Mouse (Mus musculus): ENCODE measurements around the gene Txnip.
A peak's percentile ranks its signal among the peaks of the same experiment; 100 is the strongest.
"Not testable (repeated sequence)": the region's sequence is repeated elsewhere in the genome, so short reads cannot be mapped to it uniquely, and the experiment has no call there.

Gene Txnip

DNA sequence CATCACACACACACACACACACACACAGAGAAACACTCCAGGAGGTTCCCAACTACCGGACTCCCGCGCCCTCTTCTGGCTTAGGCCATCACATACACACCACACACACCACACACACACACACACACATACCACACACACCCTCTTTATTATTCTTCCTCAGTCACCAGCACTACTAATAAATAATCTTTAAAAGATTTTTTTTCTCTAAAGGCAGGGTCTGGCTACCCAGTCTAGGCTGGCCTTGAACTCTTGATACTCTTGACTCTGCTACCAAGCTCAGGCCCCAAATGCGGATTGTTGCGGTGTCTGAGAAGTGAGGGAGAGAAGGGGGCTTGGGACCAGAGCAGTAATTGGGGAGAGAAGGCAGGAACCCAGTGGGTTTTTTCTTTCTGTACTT, 37.1 kb downstream of the Txnip start:
- DNase-seq = peak in 1 of 2 experiments; percentile 48

DNA sequence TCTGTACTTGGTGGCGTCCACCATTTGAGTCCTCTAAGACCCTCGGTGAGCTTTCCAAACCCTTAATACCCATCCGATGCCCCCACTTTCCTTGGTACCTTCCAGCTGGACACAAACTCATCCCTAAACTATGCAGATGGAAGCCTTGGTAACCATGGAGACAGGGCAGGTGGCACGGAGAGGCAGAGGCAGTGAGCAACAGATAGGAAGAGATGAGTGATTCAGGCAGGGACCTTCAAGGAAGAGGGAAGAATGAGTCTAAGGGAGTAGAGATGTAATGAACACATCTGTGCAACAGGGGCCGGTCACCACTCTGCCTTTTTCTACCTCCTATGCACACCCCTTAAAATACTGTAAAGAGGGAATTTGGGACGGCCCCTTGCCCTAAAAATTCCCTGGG, 37.9 kb downstream of the Txnip start:
- peak; percentile 58 for DNase-seq

DNA sequence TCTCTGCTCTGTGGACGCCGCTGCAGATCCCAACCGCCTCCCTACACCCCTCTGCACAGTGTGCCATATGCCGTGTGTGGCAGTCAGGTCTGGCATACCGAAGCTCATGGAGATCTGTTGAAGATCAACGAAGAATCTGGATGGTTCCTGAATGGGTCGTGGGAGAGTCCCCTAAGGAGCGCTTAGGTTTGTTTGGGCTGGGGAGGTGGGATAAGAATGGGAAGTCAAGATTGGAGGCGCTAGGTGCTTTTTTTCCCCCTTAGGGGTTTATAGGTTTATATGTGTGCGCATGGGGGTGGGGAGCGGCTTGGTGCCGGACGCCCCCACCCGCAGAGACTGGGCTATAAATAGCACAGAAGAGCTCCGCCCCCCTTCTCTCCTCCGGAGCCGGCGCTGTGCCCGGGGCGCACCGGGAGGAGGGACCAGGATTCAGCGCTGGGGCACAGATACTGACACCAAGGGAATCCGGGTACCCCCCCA, 38.5 kb downstream of the Txnip start, which contains the start of gene Ankrd34a:
Ankrd34a (plus strand) TSS at position 409 of the 480 bp plus-strand sequence.
- peak; percentile 91 to 94 for DNase-seq

DNA sequence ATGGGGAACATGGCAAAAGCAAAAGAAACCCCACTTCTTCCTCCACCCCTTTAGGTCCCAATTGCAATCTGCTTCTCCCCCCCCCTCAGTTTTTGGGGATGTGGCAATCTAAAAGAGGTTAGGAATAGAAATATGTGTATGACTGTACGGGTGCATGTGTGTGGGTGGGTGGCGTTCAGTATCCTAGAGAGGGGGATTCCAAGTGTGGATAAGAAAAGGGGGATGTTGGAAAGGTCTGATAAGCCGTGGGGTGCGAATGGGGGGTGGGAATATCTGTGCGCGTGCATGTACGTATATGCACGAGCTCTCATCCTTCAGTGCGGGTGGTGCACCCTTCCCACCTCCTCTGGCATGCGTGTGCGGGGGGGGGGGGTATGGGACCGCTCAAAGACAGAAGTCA, 39.1 kb downstream of the Txnip start:
- DNase-seq = peak; percentile 53 to 57

DNA sequence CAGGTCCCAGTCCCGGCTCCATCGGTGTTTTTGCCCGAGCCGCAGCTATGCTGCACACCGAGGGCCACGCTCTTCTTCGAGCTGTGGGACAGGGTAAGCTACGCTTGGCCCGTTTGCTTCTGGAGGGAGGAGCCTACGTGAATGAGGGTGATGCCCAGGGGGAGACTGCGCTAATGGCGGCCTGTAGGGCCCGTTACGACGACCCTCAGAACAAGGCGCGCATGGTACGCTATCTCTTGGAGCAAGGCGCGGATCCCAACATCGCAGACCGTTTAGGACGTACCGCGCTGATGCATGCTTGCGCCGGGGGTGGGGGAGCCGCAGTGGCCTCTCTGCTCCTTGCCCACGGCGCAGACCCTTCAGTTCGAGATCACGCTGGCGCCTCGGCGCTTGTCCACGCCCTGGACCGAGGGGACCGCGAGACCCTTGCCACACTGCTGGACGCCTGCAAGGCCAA, 39.7 kb downstream of the Txnip start:
- DNase-seq = peak; percentile 59 to 63

DNA sequence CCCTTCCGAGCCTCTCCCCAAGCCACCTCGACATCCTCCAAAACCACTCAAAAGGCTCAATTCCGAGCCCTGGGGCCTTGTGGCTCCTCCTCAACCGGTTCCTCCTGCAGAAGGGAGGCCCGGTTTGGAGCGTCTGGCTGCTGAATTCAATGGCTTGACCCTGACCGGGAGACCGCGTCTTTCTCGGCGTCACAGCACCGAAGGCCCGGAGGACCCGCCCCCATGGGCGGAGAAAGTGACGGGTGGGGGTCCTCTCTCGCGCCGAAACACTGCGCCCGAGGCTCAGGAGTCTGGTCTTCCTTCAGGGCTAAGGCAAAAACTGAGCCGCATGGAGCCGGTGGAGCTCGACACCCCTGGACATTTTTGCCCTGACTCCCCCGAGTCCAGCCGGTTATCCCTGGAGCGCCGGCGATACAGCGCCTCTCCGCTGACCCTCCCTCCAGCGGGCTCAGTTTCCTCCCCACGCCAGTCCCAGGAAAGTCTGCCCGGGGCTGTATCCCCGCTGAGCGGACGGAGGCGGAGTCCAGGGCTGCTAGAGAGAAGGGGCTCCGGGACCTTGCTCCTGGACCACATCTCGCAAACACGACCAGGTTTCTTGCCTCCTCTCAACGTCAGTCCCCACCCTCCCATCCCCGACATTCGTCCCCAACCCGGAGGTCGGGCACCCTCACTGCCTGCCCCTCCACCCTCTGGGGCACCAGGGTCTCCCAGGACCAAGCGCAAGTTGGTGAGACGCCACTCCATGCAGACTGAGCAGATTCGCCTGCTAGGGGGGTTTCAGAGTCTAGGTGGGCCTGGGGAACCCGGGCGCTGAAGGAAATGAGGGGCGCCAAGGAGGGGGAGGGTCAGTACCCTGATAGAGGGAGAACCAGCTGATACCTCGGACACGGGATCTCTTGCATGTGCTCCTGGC, 40.7 kb downstream of the Txnip start:
- DNase-seq = peak; percentile 75 to 78

DNA sequence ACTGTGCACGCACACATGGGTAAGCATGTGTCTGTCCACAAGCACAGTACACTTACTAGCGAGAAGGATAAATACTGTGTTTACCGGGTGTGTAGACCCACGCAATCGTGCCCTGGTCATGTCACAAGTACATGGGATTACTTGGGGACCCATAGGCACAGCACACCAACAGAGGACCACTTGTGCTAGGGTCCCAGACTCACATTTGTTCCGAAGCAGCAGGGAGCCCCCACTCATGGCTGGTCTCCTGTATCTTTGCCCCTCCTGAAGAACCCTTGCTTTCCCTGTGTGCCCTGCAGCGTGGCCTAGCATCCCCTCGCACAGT, 41.3 kb downstream of the Txnip start:
- DNase-seq = peak in 1 of 2 experiments; percentile 28

DNA sequence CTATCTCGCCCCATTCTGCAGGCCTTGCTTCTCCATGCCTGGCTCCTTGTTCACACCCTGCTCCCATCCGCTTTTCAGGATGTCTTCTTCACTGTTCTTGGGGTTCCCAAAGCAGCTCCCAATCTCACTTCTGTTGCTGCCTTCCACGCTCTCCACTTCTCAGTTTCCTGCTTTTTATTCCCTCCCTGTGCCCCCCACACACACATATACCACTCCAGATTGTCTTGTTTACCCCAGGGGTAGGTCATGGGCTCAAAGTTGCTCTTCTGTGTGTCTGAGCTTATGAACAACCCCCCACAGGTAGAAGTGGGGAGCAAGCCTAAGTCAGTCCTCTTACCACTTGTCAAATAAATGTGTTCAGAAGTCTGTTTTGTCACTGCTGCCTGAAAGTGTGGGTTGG, 41.7 kb downstream of the Txnip start:
- DNase-seq = no peak

DNA sequence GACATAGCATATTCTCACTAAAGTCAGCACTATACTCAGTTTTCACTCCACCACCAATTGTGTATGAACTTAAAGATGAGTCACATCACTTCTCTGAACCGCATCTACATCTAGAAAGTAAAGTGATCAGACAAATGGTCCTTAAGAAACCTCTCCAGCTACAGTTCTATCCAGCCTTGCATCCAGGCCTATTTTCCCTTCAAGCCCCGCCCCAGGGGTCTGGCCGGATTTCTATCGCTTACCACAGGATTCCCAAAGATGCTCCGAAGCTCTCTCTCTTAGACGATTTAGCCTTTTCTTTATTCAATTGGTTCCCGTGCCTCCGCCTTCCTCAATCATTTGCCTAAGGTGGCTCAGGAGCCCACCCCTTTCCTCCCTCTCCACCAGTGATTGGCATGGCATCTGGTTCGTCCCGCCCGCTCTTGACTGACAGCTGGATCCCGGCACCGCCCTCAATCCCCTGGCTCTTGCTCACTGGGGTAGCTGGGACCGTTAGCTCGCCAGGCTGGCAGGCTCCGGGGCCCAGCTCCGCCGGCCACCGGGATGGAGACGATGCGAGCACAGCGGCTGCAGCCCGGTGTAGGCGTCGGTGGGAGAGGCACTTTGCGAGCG, 43.0 kb downstream of the Txnip start, which contains the start of gene Lix1l:
Lix1l (plus strand) TSS at position 511 of the 612 bp plus-strand sequence.
- peak; percentile 87 to 90 for DNase-seq

DNA sequence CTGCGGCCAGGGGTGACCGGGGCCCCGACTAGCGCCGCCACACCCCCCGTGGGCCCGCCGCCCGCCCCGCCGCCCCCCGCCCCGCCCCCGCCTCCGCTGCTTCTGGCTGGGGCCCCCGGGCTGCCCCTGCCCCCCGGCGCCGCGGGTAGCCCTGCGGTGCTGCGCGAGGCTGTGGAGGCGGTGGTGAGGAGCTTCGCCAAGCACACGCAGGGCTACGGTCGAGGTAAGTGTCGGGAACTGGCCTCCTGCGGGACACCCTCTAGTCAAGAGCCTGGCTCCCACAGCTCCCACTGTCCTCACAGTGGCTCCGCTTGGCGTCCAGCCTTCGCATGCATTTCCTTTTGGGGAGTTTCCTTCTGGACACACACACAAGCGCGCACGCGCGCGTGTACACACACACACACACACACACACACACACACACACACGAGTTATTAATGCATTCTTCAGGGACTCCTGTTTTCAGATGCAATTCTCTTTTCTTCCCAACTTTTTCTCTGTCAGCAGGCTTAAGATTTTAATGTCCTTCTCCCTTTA, 43.6 kb downstream of the Txnip start:
- peak; percentile 71 for DNase-seq

DNA sequence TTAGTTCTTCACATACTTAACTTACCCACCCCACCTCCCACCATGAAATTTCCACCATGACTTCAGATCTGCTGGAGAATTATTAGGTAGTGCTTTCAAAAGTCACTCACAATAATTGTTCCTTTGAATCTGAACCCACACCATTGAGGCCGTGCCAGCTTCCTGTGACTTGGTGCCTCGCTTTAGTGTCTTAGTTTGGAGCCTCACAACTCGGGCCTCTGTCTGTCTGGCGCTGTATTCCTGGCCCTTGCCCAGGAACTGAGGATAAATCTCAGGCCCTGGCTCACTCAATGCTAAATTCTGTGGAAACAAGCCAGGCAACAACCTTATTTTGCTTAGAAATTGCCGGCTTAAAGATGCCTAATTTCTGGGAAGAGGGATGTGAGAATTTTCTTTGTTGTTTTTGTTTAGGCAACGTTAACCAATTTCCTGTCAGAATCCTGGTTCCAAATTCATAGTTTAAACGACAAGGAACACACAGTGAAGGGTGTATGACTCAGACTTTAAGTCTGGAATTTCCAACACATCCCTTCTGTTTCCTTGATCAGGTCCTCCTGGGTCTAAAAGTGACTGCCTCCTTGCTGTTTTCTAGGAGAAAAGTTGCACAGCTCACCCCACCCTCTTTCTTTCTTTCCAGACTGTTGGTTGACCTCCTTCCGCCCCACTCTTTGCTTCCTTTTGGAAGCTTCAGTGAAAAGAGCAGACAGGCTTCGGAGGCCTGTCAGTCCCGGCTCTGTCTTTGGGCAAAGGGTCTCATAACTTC, 44.4 kb downstream of the Txnip start:
- peak; percentile 47 to 50 for DNase-seq

DNA sequence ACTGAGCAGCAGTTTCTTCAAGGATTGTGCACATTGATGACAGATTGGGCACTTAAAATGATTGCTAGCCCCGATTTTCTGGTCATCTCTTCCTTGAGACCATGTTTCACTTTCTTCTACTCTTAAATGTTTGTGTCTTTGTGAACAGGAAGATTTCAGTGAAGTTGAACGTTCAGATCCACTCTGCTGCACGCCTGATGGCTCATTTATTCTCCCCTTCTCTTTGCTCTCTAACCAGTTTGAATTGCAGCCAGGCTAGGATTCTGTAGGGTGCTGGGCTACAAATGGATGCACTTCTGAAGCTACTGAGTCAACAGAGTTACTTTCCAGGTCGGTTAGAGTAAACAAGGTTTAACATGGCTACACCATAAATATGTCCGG, 44.9 kb downstream of the Txnip start:
- no peak for DNase-seq

DNA sequence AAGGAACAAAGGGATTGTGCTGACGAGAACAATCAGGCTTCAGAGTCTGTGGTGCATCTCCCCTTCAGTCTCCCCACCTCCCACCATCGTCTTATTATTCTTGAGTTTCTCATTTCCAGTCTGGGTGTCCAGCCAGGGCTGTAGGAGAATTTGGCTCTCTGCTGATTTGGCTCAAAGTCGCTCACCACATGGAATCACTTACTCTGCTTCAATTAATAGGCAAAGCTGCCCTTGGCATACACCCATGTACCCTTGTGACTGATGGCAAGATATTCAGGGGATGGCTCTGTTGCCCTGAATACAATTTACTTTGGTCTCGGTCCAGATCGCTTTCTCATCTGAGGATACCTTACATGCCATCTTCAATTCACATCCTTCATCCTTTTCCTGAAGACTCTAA, 45.6 kb downstream of the Txnip start:
- DNase-seq = peak; percentile 82 to 84

DNA sequence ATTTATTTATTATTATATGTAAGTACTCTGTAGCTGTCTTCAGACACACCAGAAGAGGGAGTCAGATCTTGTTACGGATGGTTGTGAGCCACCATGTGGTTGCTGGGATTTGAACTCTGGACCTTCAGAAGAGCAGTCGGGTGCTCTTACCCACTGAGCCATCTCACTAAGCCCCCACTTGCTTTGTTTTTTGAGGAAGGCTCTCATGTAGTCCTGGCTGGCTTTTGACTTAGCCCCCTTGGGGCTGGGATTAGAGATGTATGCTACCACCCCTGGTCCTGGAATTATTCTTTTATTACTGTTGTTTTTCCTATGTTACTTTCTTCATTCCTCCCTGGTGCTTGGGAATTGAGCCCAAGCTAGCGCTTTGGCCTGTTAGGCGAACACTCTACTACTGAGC, 48.2 kb downstream of the Txnip start:
- not testable (repeated sequence) for DNase-seq

DNA sequence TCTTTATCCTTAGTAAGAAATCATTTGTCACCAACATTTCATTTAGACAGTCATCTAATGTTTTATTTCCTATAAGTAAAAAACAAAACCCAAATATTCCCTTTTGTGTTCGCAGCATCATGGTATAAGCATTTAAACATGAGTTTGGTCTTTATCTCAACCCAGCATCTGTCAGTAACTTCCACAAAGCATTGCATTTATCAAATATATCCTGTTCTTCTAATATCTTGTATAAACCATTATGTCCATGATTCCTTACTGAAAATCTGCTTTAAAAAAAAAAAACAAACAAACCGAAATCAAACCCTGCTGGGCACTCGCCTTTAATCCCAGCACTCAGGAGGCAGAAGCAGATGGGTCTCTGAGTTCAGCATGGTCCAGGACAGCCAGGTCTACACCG, 48.9 kb downstream of the Txnip start:
- DNase-seq = no peak

Measured in cerebellum, postnatal 14 days (tissue).